Mouse (Mus musculus): ENCODE data around the gene Sugct. TPM values are rescaled to one million over a fixed set of nuclear protein-coding genes. Genes with fewer than 3 reads are reported as not detected.

The Sugct gene
- polyA plus RNA-seq, 1 experiment = 0.18 TPM

GRCm38 (mm10) chr13:16812268-16812667 lies 883.1 kb downstream of the Sugct start:
- H3K36me3 ChIP-seq (ENCODE audit: control insufficient read depth, insufficient read depth, low read length) = no peaks in the 10 kb centered on the region
- H3K27me3 ChIP-seq (ENCODE audit: control insufficient read depth, insufficient read depth, low read length) = no peaks in the 10 kb centered on the region
- H3K4me3 ChIP-seq (ENCODE audit: extremely low read depth, insufficient read depth, insufficient read length) = no peak overlapping the region
- H3K27ac ChIP-seq (ENCODE audit: insufficient read depth, low read length) = no peak overlapping the region
- TF ChIP-seq CTCF (IDR thresholded peaks at IDR 0.05; ENCODE audit: extremely low read depth, insufficient read depth, insufficient read length, insufficient replicate concordance) (no peak), POLR2A (IDR thresholded peaks at IDR 0.05; ENCODE audit: low read depth, low read length) (no peak)
- WGBS = 86% methylated on average over 2 of the region's 2 CpGs
- no peaks in the 10 kb centered on the region for H3K4me1 ChIP-seq (ENCODE audit: control insufficient read depth, insufficient read depth, insufficient read length)
- DNase-seq (ENCODE audit: low read depth in 1 of 2, low spot score in 2 of 2) = no peak

Other genes starting within 250 kb of the Sugct start
- 8.0 and 14.5 TPM in 2 replicates for gene Mplkip, start 361 bp downstream of the Sugct start, polyA plus RNA-seq (2012; rRNA removed)
- gene Cdk13, start 109.5 kb upstream of the Sugct start, polyA plus RNA-seq (2012; rRNA removed) = 43.8 and 80.2 TPM in 2 replicates
- gene Rala, start 248.7 kb upstream of the Sugct start, polyA plus RNA-seq (2012; rRNA removed) = 6.9 and 7.0 TPM in 2 replicates

All from spleen, adult 2 months (tissue).